Mouse (Mus musculus): ENCODE data around the gene Gan.
A peak's percentile ranks its signal among the peaks of the same experiment; 100 is the strongest.

Gan gene

DNA sequence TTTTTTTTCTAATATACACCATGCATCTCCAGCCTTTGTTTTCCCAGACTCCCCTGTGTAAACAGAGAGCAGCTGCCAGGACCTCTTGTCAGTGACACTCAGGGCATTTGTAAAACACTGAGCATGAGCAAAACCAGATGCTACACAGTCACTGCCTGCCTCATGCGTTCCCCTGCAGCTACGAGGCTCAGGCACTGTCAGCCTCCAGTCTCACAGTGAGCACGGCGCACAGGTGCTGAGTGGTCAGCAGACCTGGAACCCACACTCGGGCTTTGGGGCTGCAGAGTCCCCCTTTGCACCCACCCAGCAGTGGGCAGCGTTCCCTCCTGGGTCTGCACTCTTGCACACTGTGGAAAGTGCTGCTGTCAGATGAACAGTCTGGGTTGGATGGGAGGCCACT, 41.7 kb downstream of the Gan start:
- no peak for DNase-seq (ENCODE audit: low read depth, low spot score)

DNA sequence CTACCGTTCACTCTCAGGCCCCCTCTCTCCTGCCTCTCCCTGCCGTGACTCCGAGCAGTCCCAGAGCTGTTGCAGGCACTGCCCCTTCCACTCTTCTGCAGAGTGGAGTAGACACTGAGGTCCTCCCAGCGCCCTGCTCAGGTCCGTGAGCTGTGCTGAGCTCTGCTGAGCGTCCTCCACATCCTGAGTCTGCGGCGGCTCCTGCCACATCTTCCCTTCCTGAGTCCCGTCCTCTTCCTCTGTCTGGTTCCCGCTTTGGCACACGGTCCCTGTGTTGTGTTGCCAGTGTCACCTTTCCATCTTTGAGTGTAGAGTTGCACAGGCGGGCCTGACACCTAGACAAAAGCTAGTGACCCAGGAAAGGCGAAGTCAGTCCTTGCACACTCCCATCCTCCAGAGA, 42.4 kb downstream of the Gan start:
- DNase-seq (ENCODE audit: low read depth, low spot score), result no peak

DNA sequence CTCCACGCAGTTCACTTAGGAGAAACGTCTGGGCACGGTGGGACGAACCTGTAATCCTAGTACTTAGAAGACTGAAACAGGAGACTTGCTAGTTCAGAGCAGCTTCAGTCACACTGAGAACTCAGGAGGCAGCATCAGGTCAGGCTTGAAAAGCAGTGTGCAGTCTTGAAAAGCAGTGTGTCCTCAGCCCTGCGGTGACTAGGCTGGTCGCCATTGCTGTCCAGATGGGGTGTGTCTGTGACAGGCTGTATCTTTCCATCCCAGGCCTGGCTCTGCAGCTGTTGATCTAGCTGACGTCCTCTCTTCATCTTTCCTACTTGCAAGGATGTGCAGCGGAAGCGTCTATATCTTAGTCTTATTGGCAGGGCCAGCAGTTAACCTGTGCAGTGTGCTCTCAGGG, 42.9 kb downstream of the Gan start:
- no peak for DNase-seq (ENCODE audit: low read depth, low spot score)

DNA sequence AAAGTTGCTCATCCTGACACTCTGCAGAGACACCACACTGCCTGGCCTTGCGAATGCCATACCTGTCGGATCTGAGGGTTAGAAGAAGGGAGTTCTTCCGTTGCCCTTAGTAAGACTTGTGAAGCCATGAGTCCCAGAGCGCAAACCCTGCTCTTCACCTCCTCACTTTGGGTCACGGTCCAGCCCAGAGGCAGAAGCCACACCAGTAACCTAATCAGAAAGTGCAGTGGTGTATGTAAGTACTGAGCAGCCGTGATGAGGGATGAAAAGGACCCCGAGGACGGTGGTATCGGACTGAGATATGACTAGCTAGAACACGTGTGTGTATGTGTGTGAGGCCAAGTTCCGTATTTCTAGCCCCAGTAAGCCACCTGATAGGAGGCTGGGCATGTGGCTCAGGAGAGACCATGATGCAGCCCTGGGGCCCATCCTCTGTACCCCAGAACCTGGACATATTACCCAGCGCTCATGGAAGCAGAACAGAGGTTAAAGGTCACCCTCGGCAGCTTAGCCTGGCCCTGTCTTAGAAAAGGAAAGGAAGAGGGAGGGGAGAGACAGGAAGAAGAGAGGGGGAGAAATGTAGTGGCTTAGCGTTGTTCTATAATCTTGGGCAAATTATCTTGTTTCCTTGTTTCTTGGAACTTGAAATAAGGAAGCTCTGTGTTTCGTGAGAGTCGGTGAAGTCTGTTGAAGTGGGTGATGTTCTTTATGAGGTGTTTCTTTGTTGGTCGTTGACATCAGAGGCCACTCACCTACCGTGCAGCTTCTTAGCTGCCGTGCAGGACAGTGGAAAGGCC, 43.5 kb downstream of the Gan start:
- DNase-seq (ENCODE audit: low read depth, low spot score), result no peak

- no peak for DNase-seq (ENCODE audit: low read depth, low spot score)
Measured at GRCm38 (mm10) chr8:117203085-117203484, 45.1 kb downstream of the Gan start.

DNA sequence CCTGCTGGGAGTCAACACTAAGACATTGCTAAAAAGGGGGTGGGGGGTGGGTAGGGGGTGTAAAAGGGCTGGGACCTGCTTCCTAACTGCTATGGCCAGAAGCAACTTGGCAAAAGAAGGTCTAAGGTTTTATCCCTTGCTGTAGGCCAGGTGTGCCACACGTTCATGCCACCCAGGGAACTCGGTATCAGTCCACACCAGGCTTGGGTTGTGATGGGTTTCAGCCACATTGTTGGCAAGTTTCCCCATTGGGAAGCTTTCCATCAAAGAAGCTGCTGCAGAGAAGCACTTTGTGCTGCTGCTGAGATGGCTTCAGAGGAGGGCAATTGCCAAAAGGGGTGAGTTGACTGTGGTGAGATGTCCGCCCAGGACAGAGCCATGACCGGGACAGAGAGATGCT, 47.9 kb downstream of the Gan start:
- DNase-seq (ENCODE audit: low read depth, low spot score), result no peak

- DNase-seq (ENCODE audit: low read depth, low spot score), result no peak
Measured at GRCm38 (mm10) chr8:117206636-117207035, 48.7 kb downstream of the Gan start.

DNA sequence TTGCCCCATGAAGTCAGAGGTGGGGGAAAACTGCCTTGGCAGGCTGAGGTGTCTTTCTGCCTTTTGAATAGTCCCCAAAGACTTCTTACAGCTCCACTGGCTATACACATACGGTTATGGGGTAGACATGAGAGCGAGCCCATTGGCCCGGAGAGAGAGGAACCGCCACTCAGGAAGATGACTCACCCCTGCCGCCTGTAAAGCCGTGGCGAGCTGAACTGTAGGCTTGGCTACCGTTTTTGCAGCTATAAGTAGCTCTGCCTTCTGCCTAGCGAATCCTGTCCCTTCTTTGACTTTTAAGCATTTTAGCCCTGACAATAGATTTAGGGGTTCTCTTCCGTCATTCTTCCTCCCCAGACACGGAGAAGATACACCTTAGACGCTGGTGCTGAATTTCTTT, 51.2 kb downstream of the Gan start:
- no peak for DNase-seq (ENCODE audit: low read depth, low spot score)

DNA sequence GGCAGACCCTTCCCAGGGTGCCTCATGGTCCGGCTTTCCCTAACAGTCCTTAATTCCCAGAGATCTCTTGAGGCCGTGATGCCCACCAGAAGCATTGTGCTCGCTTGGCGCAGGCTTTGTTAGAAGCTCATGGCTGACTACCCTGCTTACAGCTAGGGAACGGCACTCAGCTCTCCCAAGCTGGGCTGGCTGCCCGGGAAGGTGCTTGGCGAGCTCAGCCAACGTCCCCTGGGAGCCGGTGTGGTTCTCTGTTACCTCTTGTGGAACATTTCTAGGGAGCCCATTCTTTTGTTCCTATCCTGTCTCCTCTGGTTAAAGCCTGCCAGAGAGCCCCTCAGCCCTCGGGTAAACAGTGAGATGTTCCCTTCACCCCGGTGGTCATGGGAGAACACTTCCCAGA, 54.2 kb downstream of the Gan start:
- DNase-seq (ENCODE audit: low read depth, low spot score), result no peak

- DNase-seq (ENCODE audit: low read depth, low spot score), result no peak
Measured at GRCm38 (mm10) chr8:117217724-117218123, 59.8 kb downstream of the Gan start.

GRCm38 (mm10) chr8:117222396-117222795, 64.5 kb downstream of the Gan start:
- no peak for DNase-seq (ENCODE audit: low read depth, low spot score)

DNA sequence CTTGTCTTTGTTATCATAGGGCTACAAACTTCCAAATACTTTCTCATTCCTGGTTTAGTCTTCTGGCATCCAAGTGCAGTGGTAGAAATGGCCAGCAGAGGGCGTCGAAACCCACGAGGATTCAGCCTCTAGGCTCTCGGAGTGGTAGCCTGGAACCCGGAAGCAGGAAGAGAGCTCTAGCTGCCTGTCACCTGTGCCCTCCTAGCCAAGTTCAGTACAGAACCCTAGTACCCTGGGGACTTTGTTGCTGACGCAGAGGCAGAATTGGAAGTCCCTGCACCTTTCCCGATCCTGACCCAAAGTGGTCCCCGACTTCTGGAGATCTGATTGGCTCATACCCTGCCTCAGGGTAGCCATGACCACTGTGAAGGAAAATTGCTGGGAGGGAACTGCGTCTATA, 66.7 kb downstream of the Gan start:
- peak; percentile 86 for DNase-seq (ENCODE audit: low read depth, low spot score)

- no peak for DNase-seq (ENCODE audit: low read depth, low spot score)
Measured at GRCm38 (mm10) chr8:117226306-117226705, 68.4 kb downstream of the Gan start.

GRCm38 (mm10) chr8:117227339-117227738, 69.4 kb downstream of the Gan start:
- no peak for DNase-seq (ENCODE audit: low read depth, low spot score)

DNA sequence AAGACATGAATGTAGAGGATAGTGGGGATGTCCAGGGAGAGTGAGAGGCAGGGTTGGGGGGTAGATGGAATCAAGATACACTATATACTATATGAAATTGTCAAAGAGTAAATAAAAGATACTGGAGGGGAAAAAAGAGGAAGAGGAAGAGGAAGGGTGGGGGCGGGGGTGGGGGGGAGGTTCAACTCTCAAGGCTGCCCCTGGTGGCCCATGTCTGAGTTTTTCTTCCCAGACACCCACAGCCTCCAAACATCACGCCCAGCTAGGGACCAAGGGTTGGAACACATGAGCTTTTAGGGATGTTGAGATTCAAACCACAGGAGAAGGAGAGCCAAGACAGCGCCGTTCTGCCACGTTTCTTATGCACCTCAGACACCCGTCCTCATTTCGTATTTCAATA, 75.3 kb downstream of the Gan start:
- peak; percentile 31 for DNase-seq (ENCODE audit: low read depth, low spot score)

DNA sequence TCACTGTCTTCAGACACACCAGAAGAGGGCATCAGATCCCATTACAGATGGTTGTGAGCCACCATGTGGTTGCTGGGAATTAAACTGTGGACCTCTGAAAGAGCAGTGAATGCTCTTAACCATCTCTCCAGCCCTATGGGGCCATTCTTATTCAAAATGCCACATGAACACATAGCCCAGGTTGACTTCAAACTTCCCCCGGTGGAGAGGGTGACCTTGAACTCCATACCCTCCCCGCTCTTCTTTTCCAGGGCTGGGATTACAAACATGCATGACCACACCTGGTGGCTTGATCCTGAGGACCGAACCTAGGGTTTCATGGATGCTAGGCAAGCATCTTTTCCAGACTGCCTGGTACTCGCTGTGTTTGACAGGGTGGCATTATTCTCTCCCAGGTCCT, 78.6 kb downstream of the Gan start:
- DNase-seq (ENCODE audit: low read depth, low spot score), result peak; percentile 92

GRCm38 (mm10) chr8:117240326-117240725, 82.4 kb downstream of the Gan start:
- DNase-seq (ENCODE audit: low read depth, low spot score), result no peak

DNA sequence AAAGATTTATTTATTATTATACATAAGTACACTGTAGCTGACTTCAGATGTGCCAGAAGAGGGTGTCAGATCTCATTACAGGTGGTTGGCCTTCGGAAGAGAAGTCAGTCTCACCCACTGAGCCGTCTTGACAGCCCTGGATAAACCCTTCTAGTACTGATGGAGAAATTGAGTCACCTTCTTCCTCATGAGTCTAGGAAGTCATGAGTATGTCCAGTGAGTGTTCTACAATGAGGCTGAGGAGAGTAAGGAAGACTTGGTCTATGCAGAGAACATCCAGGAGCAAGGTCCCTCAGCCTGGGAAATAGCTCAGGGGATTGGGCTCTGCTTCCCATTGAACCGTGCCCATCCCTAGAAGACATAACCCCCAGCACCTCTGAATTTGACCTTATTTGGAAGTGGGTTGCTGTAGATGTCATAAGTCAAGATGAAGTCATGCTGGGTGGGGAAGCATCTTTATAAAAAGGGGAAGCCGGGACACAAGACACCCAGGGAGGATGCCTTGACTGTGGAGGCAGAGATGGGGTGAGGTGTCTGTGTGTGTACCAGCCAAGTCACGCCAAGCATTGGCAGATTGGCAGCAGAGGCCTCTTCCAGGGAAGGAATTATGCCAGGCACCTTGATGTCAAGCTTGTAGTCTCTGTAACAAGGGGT, 83.0 kb downstream of the Gan start:
- peak; percentile 73 for DNase-seq (ENCODE audit: low read depth, low spot score)

GRCm38 (mm10) chr8:117241848-117242247, 83.9 kb downstream of the Gan start:
- DNase-seq (ENCODE audit: low read depth, low spot score), result peak; percentile 99

DNA sequence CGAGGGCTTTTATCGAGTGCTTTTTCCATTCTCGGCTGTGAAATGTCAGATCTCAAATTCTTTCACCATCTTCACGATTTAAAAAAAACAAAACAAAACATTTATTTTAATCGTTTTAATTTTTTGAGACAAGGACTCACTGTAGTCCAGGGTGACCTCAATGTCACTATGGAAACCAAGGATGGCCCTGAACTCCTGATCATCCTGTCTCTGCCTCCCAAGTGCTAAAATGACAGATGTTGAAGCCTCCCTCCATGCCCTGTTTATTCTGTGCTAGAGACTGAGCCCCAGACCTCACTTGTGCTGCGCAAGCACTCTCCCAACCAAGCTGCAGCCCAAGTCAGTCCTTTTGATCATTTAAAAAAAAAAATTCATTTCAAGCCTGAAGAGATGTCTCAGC, 84.4 kb downstream of the Gan start:
- DNase-seq (ENCODE audit: low read depth, low spot score), result peak; percentile 72

GRCm38 (mm10) chr8:117244601-117245000, 86.7 kb downstream of the Gan start:
- DNase-seq (ENCODE audit: low read depth, low spot score), result peak; percentile 89

DNA sequence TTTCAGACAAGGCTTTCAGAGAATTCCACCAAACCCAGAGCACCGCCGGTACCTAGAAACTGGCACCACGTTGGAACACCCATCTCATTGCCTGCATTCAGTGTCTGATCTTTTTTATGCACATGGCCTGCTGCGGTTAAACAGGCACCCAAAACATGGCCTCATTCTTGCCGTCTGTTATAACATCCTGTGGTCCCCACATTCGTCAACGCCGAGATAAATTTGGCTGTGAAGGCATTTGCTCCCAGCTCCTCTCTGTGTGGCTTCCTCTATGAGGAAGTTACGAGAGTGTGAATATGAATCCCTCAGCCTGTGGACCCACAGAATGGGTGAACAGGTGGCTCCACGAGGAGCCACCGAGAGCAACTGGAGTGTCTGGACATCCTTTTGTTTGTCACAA, 90.4 kb downstream of the Gan start:
- no peak for DNase-seq (ENCODE audit: low read depth, low spot score)

DNA sequence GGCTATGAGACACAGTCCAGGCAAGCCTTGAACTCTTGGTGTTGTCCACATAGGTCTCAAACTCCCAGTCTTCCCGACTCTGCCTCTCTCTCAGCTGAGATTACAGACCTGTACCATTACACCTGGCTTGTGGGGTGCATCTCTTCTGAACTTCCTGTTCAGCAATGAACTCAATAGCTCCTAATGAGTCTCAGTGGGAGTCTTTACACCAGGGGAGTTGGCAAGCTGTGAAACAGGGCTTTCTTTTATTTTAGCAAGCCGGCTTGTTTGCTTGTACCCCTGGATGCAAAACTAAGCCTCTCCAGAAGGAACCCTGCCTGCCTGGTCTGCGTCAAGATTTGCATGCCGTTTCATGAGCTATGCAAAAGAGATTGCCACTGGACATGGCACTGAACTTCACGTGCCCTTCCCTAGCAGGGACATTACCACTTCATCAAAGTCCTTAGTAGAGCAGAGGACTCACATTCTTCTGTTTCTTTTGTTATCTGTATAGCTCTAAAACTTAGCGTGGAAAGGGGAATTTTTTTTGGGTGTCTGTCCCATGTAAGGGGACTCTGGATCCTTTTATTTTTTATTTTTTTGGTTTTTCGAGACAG, 93.2 kb downstream of the Gan start:
- DNase-seq (ENCODE audit: low read depth, low spot score), result peak; percentile 89
